Mouse (Mus musculus) left cerebral cortex, adult 2 months (tissue): ENCODE measurements at regions not wholly inside any gene's neighbourhood (a gene's known extent, or its start where the extent isn't known, plus 50 kb on each side); places are given as distances from the start of the nearest gene placed in this dataset.

Source experiments
- DNase-seq, 2 experiments: peaks; one replicate each; pipeline ENCODE4 v3.0.0; 2021 to 2022; ENCODE audit warnings: low spot score in 2 of 2, mixed read lengths in 1 of 2; ENCODE audit errors: extremely low spot score in 1 of 2
- H3K27ac ChIP-seq: fragments of 200-600 bp; 2 replicates; pipeline ENCODE4 v1.8.1; 2022
- H3K4me3 ChIP-seq: fragments of 200-600 bp; 2 replicates; pipeline ENCODE4 v1.8.1; 2022
- CTCF ChIP-seq: fragments of 200-600 bp; IDR thresholded peaks from 2 replicates; pipeline ENCODE4 v1.8.1; 2022; ENCODE audit warnings: antibody characterized with exemption, mild to moderate bottlenecking, moderate library complexity
- intact Hi-C: fragments of 180-260 bp; cut with DNase I; formaldehyde crosslinking; loops from one replicate; pipeline ENCODE4 v1.15.1; 2025

- no peak for DNase-seq
Measured at GRCm38 (mm10) chr11:117592570-117592969, 61.5 kb upstream of the Tnrc6c start.

DNA sequence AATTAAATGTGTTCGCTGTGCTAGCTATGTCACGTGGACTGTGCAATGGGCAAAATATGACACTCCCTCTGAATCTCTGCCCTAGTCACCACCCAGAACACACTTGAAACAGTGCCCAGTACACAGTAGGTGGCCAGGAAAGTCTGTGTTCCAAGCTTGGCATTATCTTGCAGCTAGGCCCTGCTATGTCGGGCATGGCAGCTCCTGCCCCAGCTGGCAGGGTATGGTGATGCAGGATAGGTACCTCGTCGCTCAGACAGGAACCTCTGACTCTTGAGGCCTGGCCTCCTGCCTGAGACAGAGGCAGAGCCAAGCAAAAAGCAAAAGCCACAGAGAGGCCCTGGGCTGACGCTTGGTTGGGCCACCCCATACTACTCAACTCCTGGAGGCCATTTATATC is 57.9 kb upstream of the Tnrc6c start:
- Histone ChIP-seq H3K27ac (no peak overlapping the region), H3K4me3 (no peak overlapping the region)
- TF ChIP-seq CTCF: no peak; the same call in 1 of the 2 replicates
- no peak for DNase-seq
- intact Hi-C loops: no loop called here

More at GRCm38 (mm10) chr11:117592570-117592969, 61.5 kb upstream of the Tnrc6c start:
- intact Hi-C loops: no loop called here
- H3K4me3 ChIP-seq: no peak overlapping the region
- no peak overlapping the region for H3K27ac ChIP-seq
- no peak for TF ChIP-seq CTCF

DNA sequence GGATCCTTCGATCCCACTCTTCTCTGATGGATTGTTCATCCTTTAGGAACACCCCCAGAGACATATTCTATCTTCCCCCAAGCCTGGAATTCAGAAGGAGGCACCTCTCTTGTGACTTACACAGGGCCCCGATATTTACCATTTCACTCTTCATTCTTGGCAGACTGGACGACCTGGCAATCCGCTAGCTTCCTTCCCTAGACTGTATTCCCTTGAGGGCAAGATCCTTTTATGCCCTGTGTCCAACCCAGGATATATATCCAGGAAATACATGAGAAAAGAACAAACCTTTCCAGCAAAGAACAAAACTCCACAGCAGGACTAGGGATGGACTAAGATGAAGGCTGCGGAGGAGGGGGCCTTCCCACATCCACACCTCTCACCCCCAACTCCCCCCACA is 56.3 kb upstream of the Tnrc6c start:
- intact Hi-C loops: loop anchor here (2.0 kb wide), 1 partner anchor 57 kb away; the partner anchor contains the start of gene Tnrc6c
- no peak for DNase-seq
- H3K4me3 ChIP-seq: no peak overlapping the region; the same call in 1 of the 2 replicates
- TF ChIP-seq CTCF: no peak
- H3K27ac ChIP-seq: peak overlapping the region; percentile 95; the same call in 1 of the 2 replicates

- DNase-seq: peak; percentile 46 to 61
- intact Hi-C loops: loop anchor here (2.0 kb wide), 1 partner anchor 57 kb away; the partner anchor contains the start of gene Tnrc6c
- Histone ChIP-seq H3K4me3 (peak overlapping the region; percentile 52), H3K27ac (peak overlapping the region; percentile 95)
- no peak for TF ChIP-seq CTCF
Measured at GRCm38 (mm10) chr11:117598170-117598583, 55.9 kb upstream of the Tnrc6c start.

DNA sequence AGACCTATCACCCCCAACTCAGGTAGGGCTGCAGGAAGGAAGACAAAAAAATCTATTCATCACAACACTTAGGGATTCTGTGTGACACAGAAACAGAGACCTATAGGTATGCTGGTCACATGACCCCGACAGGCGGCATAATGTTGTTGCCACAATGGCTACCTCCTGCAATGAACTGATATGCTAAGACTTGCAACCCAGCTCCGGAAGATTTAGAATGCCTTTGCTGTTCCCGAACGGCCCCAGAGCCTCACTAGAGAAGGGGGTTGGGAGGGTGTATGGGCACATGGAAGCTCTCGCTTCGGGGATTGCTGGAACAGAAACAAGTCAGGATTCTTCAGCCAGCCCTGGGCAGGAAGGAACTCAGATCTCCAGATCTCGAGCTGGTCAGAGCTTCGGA is 55.5 kb upstream of the Tnrc6c start:
- Histone ChIP-seq H3K27ac (peak overlapping the region; percentile 95), H3K4me3 (peak overlapping the region; percentile 52)
- no peak for DNase-seq
- TF ChIP-seq CTCF: no peak
- intact Hi-C loops: loop anchor here (2.0 kb wide), 1 partner anchor 56 kb away; the partner anchor contains the start of gene Tnrc6c

GRCm38 (mm10) chr11:117599049-117599787 is 54.9 kb upstream of the Tnrc6c start:
- H3K4me3 ChIP-seq: peak overlapping the region; percentile 52
- H3K27ac ChIP-seq: peak overlapping the region; percentile 95
- no peak for TF ChIP-seq CTCF
- intact Hi-C loops: loop anchor here (2.0 kb wide), 1 partner anchor 56 kb away; the partner anchor contains the start of gene Tnrc6c
- DNase-seq: no peak

GRCm38 (mm10) chr11:117599788-117600263 is 54.3 kb upstream of the Tnrc6c start:
- DNase-seq: no peak
- intact Hi-C loops: loop anchor here (2.0 kb wide), 1 partner anchor 55 kb away; the partner anchor contains the start of gene Tnrc6c
- peak overlapping the region; percentile 95 for H3K27ac ChIP-seq
- peak overlapping the region; percentile 52; the same call in 1 of the 2 replicates for H3K4me3 ChIP-seq
- no peak for TF ChIP-seq CTCF

DNA sequence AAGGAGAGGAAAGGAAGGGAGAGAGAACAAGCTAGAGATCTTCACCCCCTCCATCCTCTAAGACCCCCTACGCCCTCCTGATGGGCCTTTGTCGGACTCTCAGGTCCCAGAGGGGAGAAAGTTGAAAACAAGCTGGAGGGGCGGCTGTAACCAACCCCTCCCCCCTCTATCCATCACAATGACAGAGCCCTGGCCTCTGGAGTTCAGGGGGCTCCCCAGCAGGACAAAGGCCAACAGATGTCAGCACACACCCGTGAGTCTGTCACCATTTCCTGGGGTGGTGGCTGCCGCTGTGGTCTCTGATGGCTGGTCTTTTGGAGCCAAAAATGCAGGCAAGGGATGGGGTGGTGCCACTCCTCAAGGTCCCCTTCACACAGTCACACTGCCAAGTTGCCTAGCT is 52.9 kb upstream of the Tnrc6c start:
- TF ChIP-seq CTCF: no peak
- Histone ChIP-seq H3K27ac (no peak overlapping the region), H3K4me3 (no peak overlapping the region)
- no peak for DNase-seq
- intact Hi-C loops: no loop called here

DNA sequence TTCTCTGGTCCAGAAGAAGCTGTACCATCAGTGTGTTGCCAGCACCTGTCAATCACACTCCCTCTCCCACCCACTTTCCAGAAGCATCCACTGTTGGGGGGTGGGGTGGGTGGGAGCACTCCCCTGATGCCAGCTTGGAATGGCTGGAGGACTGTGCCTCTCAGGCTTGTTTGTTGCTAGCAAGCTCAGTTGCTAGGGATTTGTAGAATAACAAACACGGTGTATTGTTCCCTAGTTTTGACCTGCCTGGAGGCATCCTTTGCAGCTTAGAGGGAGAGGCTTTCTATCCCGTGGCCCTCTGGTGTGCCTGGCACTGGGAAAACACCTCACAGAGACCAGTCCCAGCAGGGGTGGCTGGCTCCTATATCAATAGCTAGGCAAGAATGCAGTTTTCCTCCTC is 50.1 kb upstream of the Tnrc6c start:
- H3K4me3 ChIP-seq: no peak overlapping the region
- intact Hi-C loops: no loop called here
- no peak for DNase-seq
- no peak for TF ChIP-seq CTCF
- no peak overlapping the region for H3K27ac ChIP-seq
